Mouse (Mus musculus) olfactory bulb, adult 2 months (tissue): Measurements from ENCODE around the gene Zfp970.
"Not testable (repeated sequence)": the region's sequence is repeated elsewhere in the genome, so short reads cannot be mapped to it uniquely, and the experiment has no call there.

Experiments
- CTCF ChIP-seq: fragments of 200-500 bp; IDR thresholded peaks from 2 replicates; pipeline ENCODE4 v1.5.1; 2012; ENCODE audit warnings: low read depth, mild to moderate bottlenecking, low read length, moderate library complexity; ENCODE audit not compliant: insufficient read depth
- POLR2A ChIP-seq: fragments of 200-500 bp; IDR thresholded peaks from 2 replicates; pipeline ENCODE4 v1.6.1; 2012; ENCODE audit warnings: mild to moderate bottlenecking, low read depth, low read length, moderate library complexity; ENCODE audit not compliant: insufficient read depth

DNA sequence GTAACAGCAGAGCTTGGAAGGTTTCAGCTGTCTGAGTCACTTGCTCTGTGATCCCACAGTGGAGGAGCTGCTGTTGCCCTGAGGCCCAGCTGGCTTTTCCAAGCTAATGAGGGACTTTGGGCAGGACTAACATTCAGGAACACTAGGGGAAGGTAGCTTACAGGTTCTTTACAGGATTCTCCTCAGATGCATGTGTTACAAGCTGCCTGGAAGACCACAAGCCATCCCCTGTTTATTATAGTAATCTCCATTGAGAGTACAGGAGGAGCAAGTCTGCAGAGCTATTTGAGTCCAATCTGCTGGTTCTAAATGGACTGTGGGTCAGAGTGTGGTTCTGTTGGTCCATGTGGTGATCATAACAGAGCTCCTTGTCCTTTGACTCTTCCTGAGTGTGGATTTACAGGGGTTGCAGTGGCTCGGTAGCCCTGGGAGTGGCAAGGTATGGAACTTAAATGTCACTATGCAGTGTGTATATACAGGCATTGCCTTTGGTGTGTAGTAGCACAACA, 40.7 kb downstream of the Zfp970 start:
- TF ChIP-seq CTCF, POLR2A: not testable (repeated sequence)
